Mouse (Mus musculus): ENCODE data around the gene Hyal3.

Hyal3 gene

GRCm38 (mm10) chr9:107594281-107595062, 13.9 kb downstream of the Hyal3 start:
- no peak for DNase-seq (ENCODE audit: extremely low spot score)

GRCm38 (mm10) chr9:107596619-107597569, 16.3 kb downstream of the Hyal3 start:
- DNase-seq (ENCODE audit: extremely low spot score), result no peak

DNA sequence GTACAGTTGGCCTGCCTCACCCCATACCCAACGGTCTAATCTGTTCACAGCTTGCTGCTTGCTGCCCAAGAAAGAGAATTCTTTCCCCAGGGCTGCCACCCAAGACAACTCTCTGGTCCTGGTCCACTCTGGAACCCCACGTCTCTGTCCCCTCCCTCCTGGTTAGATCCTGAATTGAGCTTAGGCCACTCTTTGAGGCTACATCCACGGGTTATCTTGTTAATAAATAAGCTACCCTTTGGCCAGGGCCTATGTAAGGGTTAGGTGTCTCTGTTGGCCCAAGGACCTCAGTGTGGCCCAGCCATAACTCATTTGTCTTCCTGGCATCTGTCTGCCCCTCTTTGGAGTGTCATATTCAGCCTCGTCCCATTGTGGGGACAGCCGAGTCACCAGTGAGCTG, 17.8 kb downstream of the Hyal3 start:
- DNase-seq (ENCODE audit: extremely low spot score), result no peak

- DNase-seq (ENCODE audit: extremely low spot score), result no peak
Observed at GRCm38 (mm10) chr9:107599433-107599832, 18.8 kb downstream of the Hyal3 start.

DNA sequence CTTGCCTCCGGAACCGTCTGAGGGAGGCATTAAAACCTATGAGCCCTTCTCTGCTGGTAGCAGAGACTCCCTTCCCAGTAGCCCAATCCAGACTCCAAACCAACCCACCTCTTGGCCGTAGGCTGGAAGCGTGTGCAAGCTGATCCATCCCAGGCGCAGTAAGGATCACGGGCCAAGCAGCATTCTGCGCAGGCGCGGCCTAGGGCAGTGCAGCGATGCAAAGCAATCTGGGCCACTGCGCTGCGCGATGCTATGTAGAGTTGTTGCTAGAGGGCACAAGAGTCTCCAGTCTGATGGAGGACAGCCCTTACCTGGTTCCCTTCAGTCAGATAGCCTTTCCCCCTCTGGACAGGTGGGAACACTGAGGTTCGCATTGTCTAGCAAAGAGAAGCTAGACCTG, 19.2 kb downstream of the Hyal3 start:
- no peak for DNase-seq (ENCODE audit: extremely low spot score)

GRCm38 (mm10) chr9:107600745-107601144, 20.1 kb downstream of the Hyal3 start:
- DNase-seq (ENCODE audit: extremely low spot score), result no peak

DNA sequence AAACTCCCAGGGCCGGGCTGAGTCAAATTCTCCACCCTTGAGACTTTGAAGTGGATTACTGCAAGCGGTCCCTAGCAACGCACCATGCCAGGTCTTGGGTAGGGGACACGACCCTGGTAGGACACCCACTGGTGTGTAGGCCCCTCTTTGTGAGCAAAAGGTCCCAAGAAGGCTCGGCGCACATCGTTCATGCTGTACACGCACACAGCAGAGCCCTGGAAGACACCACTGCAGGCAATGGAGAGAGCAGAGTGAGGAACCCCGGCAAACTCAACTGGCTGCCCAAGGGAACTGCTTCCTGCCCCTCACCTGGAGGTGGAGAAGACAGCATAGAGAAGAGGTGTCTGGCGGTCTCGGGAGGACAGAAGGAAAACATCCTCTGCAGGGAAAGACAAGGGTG, 20.7 kb downstream of the Hyal3 start:
- no peak for DNase-seq (ENCODE audit: extremely low spot score)

GRCm38 (mm10) chr9:107602068-107602648, 21.5 kb downstream of the Hyal3 start:
- peak; percentile 94 for DNase-seq (ENCODE audit: extremely low spot score)

- DNase-seq (ENCODE audit: extremely low spot score), result no peak
Observed at GRCm38 (mm10) chr9:107603251-107603650, 22.6 kb downstream of the Hyal3 start.

DNA sequence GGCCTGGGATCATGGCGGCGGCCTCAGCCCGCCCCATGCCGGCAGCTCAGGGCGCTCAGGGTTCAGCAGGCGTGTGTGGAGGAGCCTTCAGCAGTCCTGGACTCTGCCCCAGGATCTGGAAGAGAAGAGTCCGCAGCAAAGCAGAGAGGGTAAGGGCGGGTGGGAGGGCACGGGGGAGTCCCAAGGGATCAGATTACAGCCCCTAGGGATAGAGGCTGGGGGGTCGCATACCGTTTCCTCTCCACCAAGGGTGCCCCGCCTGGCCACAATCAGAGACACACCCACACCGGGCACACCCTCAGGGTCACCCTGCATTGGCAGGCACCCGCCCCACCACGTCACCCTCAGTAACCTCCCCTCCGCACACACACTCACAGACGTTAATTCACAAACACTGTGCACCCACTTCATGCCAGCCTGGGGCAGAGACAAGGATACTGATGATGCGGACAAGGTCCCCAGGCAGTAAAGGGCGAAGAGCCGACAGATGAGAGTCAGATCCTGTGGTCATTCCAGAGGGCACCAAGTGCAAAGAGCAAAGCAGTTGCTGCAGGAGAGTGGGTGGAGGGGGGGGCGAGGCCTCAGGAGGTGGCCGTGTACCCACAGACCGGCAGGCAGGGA, 24.5 kb downstream of the Hyal3 start:
- no peak for DNase-seq (ENCODE audit: extremely low spot score)

DNA sequence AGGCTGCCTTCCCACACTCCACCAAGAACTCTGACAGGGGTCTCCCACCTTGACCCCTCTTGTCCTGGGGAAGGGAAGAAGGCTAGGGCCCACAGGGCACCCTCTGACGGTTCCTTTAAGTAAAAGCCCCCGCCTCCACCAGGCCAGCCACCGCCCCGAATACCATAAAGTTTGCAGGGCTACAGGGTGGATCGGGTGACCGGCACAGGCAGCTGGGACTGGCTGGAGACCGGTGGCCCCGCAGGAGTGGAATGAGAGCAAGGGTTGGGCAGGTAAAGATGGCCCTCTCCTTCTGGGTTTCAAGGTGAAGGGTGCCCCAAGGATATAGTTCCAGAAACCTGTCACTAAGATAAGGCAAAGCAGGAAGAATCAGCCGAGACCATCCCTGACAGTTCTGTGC, 26.0 kb downstream of the Hyal3 start:
- DNase-seq (ENCODE audit: extremely low spot score), result no peak

- DNase-seq (ENCODE audit: extremely low spot score), result no peak
Observed at GRCm38 (mm10) chr9:107607036-107607435, 26.4 kb downstream of the Hyal3 start.

DNA sequence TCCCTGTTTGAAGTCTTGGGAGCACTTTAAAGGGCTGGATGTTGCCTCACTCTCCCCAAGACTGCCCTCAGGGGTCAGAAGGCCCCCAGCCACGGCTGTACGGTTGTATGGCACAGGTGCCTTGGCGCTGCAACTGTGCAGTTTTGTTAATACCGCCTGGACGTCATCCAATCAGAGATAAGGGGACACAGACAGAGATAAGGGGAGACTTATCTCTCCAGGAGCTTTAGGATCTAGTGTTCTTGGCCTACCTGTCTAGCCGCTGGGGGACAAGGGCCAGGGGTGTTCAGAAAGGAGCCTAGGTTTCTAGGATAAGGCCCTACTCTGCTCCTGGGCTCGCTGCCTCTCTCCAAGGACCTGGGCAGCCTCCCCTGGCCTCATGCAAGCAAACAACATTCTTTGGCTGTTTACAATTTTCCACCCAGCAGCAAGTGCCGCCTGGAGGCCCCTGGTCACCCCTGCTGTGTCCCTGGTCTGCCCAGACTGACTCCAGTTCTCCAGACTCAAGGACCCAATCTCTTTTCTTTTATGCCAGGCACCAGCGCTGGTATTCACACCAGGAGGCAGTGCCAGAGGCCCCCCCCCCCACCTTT, 27.1 kb downstream of the Hyal3 start:
- DNase-seq (ENCODE audit: extremely low spot score), result no peak

DNA sequence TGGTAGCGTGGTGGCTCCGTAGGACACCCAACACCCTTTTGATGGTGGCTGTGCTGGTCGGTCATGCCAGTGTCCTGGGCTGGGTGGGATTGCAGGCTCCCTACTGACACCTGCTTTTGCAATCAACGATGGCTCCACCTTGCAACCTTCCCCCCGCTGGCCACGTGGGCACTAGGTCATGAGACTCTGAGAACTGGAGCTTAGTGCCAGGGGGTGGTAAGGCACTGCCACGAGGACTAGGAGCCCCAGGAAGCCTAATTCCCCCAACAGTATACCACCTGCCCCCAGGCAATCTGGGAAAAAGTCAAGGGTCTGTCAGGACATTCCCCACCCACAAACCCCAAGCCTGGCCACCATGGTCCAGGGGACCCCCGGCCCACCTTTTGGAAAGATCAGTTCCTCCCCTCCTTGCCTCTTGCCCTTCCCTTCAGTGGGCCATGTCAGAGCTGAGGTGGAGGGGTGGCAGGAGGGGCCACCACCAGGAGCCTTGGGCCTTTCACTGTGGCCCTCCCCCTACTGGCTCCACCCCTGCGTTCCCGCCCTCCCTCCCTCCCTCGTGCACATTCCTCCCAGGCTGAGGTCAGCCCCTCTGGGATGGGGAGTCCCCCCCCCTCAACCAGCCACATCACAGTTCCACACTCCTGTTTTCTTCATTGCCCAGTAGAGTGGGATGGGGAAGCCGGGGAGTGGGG, 28.3 kb downstream of the Hyal3 start, which contains the start of gene Sema3b:
Gene Sema3b (minus strand): TSS at position 489 of the 692 bp plus-strand sequence.
- DNase-seq (ENCODE audit: extremely low spot score), result peak; percentile 53

GRCm38 (mm10) chr9:107609433-107609830, 28.8 kb downstream of the Hyal3 start:
- no peak for DNase-seq (ENCODE audit: extremely low spot score)

GRCm38 (mm10) chr9:107611456-107612190, 31.0 kb downstream of the Hyal3 start:
- DNase-seq (ENCODE audit: extremely low spot score), result no peak

DNA sequence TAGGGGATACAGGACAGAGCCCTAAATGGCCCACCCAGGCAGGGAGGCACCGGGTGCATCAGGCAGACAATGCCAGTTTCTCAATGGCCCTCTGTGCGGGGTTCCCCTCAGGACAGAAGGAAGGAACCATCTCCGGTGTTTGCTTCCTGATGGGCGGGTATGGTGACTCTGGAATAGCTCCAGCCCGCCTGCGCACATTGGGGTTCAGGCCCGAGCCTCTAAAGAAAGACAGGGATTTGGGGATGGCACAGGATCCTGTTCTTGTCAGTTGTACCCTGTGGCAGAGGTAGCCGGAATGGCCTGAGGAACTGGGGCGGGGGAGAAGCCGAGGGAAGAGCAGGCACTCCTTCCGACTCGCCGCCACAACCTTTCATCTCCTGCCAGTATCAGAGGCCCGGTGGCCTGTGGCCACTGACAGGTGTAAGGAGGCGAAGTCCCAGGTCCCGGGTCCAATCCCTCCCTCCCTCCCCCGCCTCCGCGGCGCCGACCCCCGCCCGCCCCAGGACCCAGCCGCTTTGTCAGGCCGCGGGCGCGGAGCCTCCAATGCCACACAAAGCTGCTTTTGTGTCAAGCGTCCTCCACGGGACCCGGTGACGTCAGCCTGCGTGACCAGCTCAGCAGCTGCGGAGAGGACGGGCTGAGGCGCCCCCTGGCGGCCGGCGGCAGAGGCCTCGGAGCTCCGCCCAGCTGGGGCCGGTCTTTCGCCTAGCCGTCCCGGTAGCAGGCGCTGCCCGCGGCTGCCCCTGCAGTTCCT, 31.8 kb downstream of the Hyal3 start:
- DNase-seq (ENCODE audit: extremely low spot score), result peak; percentile 97

DNA sequence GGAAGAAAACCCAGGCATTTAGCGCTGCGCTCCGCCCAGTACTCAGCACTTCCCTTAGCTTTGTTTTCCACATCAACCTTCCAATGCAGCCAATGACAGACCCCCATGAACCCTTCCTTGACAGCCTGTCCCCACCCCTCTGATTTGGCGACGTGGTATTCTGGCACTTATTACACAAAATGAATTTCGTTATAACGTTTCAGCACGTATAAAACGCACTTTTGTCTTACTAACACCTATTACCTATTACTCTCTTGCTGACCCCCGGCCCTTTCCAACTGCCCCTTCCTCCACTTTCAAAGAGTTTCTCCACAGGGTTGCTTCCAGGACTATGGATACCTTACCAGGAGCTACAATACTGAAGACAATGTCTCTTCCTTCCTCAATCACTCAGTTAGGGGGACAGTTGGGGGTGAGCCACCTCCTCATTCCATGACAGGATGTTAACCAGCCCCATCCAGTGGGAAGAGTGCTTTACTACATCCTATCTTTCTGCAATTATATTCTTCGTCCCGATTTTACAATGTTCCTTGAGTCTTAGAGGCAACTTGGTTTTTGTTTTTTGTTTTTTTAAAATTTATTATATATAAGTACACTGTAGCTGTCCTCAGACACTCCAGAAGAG, 32.4 kb downstream of the Hyal3 start:
- no peak for DNase-seq (ENCODE audit: extremely low spot score)

DNA sequence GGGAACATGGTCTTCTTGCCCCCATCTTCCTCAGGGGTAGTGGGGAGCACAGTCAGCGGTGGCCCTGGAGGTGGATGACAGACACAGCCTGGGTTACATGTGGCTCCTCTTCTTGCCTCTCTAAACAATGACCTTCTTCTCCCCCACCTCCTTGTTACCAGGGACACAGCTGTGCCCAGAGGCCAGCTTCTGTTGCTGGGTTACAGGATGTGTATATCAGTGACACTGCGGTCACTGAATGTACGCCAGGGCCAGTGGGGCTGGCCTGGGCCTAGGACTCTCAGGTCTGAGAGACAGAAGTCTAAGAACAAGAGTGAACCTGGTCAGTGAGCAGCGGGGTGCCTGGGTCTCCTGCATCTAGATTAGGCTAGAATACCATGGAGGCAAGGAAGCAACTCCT, 34.4 kb downstream of the Hyal3 start:
- DNase-seq (ENCODE audit: extremely low spot score), result no peak
